Mouse (Mus musculus) v-Abl transformed pro-B cells (cell line): ENCODE results near the gene Mob3a.
"Not testable (repeated sequence)": the region's sequence is repeated elsewhere in the genome, so short reads cannot be mapped to it uniquely, and the experiment has no call there.

ENCODE experiments used
- in situ Hi-C, 2 experiments: fragments of 400-800 bp; cut with MboI; formaldehyde crosslinking; loops; one replicate each; pipeline ENCODE4 v1.15.1; 2025; ENCODE audit not compliant: unreplicated experiment in 2 of 2

Mob3a gene

GRCm38 (mm10) chr10:80653156-80653720 lies 48.5 kb downstream of the Mob3a start:
- in situ Hi-C loops: no loop called here

- in situ Hi-C loops: no loop called here
These were observed 51.4 kb downstream of the Mob3a start for GRCm38 (mm10) chr10:80650392-80650791.

- in situ Hi-C loops: not testable (repeated sequence)
These were observed 51.9 kb downstream of the Mob3a start for GRCm38 (mm10) chr10:80649910-80650309.

- in situ Hi-C loops: no loop called here
These were observed 54.8 kb downstream of the Mob3a start for GRCm38 (mm10) chr10:80646936-80647335.

GRCm38 (mm10) chr10:80635345-80635744 lies 66.4 kb downstream of the Mob3a start:
- in situ Hi-C loops: no loop called here
